In genomic region chr16:87354748-87355147, GRCm38 (mm10) we compare ENCODE assay signal across 8 mouse cellular contexts. TPM values are rescaled to one million over a fixed set of nuclear protein-coding genes. Genes with fewer than 3 reads are reported as not detected.
DNase-seq lines count a peak whose midpoint lies in the region; ATAC-seq and TF ChIP-seq lines count a peak whose summit lies in the region.

No protein-coding gene starts in this region.

- H3ac ChIP-seq in myocyte (ENCODE audit: control insufficient read depth, insufficient read length): peak overlapping the region; percentile 34

- ATAC-seq in kidney, postnatal 0 days (replicated peaks; ENCODE audit: low FRiP score, low read depth): peak; percentile 14; the same call in 1 of the 2 replicates
- no peak for ATAC-seq in embryonic facial prominence, embryonic 12.5 days (ENCODE audit: insufficient number of reproducible peaks, insufficient read depth, low FRiP score, low TSS enrichment)
- no peak for ATAC-seq in intestine, embryonic 15.5 days

- no peaks in the 10 kb centered on the region for H3K9me3 ChIP-seq in kidney, postnatal 0 days (replicated peaks; ENCODE audit: low read length)
- no peaks in the 10 kb centered on the region for H3K9me3 ChIP-seq in embryonic facial prominence, embryonic 12.5 days
- no peaks in the 10 kb centered on the region for H3K9me3 ChIP-seq in intestine, embryonic 15.5 days

- no peaks in the 10 kb centered on the region for H3K79me2 ChIP-seq in myocyte (ENCODE audit: control insufficient read depth, insufficient read depth)

- H3K27ac ChIP-seq in kidney, postnatal 0 days: peak overlapping the region; percentile 98; the same call in 1 of the 2 replicates
- no peak overlapping the region for H3K27ac ChIP-seq in embryonic facial prominence, embryonic 12.5 days
- H3K27ac ChIP-seq in intestine, embryonic 15.5 days: no peak overlapping the region

- peaks cover 5% of the 10 kb centered on the region; the same call in 1 of the 2 replicates for H3K4me1 ChIP-seq in kidney, postnatal 0 days (replicated peaks; ENCODE audit: insufficient read depth, low read length)
- H3K4me1 ChIP-seq in embryonic facial prominence, embryonic 12.5 days: no peaks in the 10 kb centered on the region
- H3K4me1 ChIP-seq in intestine, embryonic 15.5 days (replicated peaks): no peaks in the 10 kb centered on the region

- 65% methylated on average over 7 of the region's 7 CpGs for WGBS in kidney, postnatal 0 days
- 84% methylated on average over 7 of the region's 7 CpGs for WGBS in embryonic facial prominence, embryonic 12.5 days
- 78% methylated on average over 7 of the region's 7 CpGs for WGBS in intestine, embryonic 15.5 days

- TF ChIP-seq POLR2A in myocyte (IDR thresholded peaks at IDR 0.05; ENCODE audit: insufficient read length, low read depth): no peak

- no peaks in the 10 kb centered on the region for H3K27me3 ChIP-seq in kidney, postnatal 0 days (ENCODE audit: insufficient read depth, low read length)
- no peaks in the 10 kb centered on the region for H3K27me3 ChIP-seq in embryonic facial prominence, embryonic 12.5 days
- no peaks in the 10 kb centered on the region for H3K27me3 ChIP-seq in intestine, embryonic 15.5 days (replicated peaks)
- no peaks in the 10 kb centered on the region for H3K27me3 ChIP-seq in myocyte (ENCODE audit: control insufficient read depth, insufficient read depth, insufficient read length)

- no peak for DNase-seq in kidney, postnatal 0 days (ENCODE audit: low spot score)
- no peak for DNase-seq in kidney, adult 18-20 months
- DNase-seq in spleen, postnatal 10 days (ENCODE audit: low spot score in 2 of 2): no peak
- no peak for DNase-seq in cerebellum, postnatal 14 days
- no peak for DNase-seq in retina, embryonic 14.5 days (ENCODE audit: low spot score)

- H3K4me3 ChIP-seq in kidney, postnatal 0 days (replicated peaks; ENCODE audit: low read depth, low read length): peak overlapping the region; percentile 81
- peak overlapping the region; percentile 72 for H3K4me3 ChIP-seq in embryonic facial prominence, embryonic 12.5 days
- peak overlapping the region; percentile 85 for H3K4me3 ChIP-seq in intestine, embryonic 15.5 days (replicated peaks)
- peak overlapping the region; percentile 23 for H3K4me3 ChIP-seq in myocyte

- no peak overlapping the region for H3K9ac ChIP-seq in kidney, postnatal 0 days (ENCODE audit: low read depth, low read length)
- H3K9ac ChIP-seq in embryonic facial prominence, embryonic 12.5 days: no peak overlapping the region
- no peak overlapping the region for H3K9ac ChIP-seq in intestine, embryonic 15.5 days

- H3K36me3 ChIP-seq in kidney, postnatal 0 days (ENCODE audit: insufficient read depth, low read length): peaks cover 14% of the 10 kb centered on the region
- H3K36me3 ChIP-seq in embryonic facial prominence, embryonic 12.5 days: peaks cover 7% of the 10 kb centered on the region
- H3K36me3 ChIP-seq in intestine, embryonic 15.5 days: no peaks in the 10 kb centered on the region
- H3K36me3 ChIP-seq in myocyte (ENCODE audit: control insufficient read depth, insufficient read depth): peaks cover 17% of the 10 kb centered on the region

- TF ChIP-seq CTCF in kidney, postnatal 0 days (IDR thresholded peaks at IDR 0.05; ENCODE audit: low read depth): no peak

- H3K4me2 ChIP-seq in kidney, postnatal 0 days (ENCODE audit: low read length): peak overlapping the region; percentile 55
- H3K4me2 ChIP-seq in embryonic facial prominence, embryonic 12.5 days (replicated peaks): peak overlapping the region; percentile 48
- peak overlapping the region; percentile 58 for H3K4me2 ChIP-seq in intestine, embryonic 15.5 days (replicated peaks)
- peak overlapping the region; percentile 77 for H3K4me2 ChIP-seq in myocyte (ENCODE audit: low read depth)

TF ChIP-seq in myocyte, 11 proteins besides CTCF, POLR2A, EP300 and RAD21:
- TF ChIP-seq REST (IDR thresholded peaks at IDR 0.05; ENCODE audit: insufficient read depth, insufficient read length): no peak
- TF ChIP-seq CEBPB (IDR thresholded peaks at IDR 0.05; ENCODE audit: insufficient read depth, poor library complexity, severe bottlenecking): no peak

RNA-seq across cellular contexts. Expression of gene N6amt1, which starts 0.8 kb away (rescaled TPM):
- 27.2 and 30.6 TPM in 2 replicates for polyA plus RNA-seq in kidney, postnatal 0 days (2015; fragmentation: Nextera tagmentation; extraction: Ambion mirVana)
- 22.1 and 22.7 TPM in 2 replicates for polyA plus RNA-seq in embryonic facial prominence, embryonic 12.5 days (2016; fragmentation: Nextera tagmentation; extraction: Ambion mirVana)
- 20.0 and 22.5 TPM in 2 replicates for polyA plus RNA-seq in intestine, embryonic 15.5 days (2015; fragmentation: Nextera tagmentation; extraction: Ambion mirVana)
- polyA plus RNA-seq in myocyte (2012; fragmentation: generic; extraction: Trizol): 6.2 TPM

Comparison
In these comparisons a context has a peak if more than half of its experiments do, and no peak if none do; other contexts are left out.
1. H3K4me3 ChIP-seq: peak in every context shown above with its lines; median percentile 85 in intestine, embryonic 15.5 days; 81 in kidney, postnatal 0 days; 72 in embryonic facial prominence, embryonic 12.5 days; 23 in myocyte.